Mouse (Mus musculus): ENCODE data around the gene Dis3l2.

Gene Dis3l2

GRCm38 (mm10) chr1:86703300-86703964 is at the start of gene Dis3l2:
Gene Dis3l2, plus strand, starts transcription at chr1:86703808.
- peak; percentile 78 for DNase-seq (ENCODE audit: low read depth)

- DNase-seq (ENCODE audit: low read depth), result no peak
Observed at GRCm38 (mm10) chr1:86657071-86657470, 46.5 kb upstream of the Dis3l2 start.

GRCm38 (mm10) chr1:86665091-86665490 is 38.5 kb upstream of the Dis3l2 start:
- DNase-seq (ENCODE audit: low read depth), result no peak

- DNase-seq (ENCODE audit: low read depth), result peak; percentile 21
Observed at GRCm38 (mm10) chr1:86669552-86670273, 33.9 kb upstream of the Dis3l2 start.

- no peak for DNase-seq (ENCODE audit: low read depth)
Observed at GRCm38 (mm10) chr1:86670279-86671038, 33.1 kb upstream of the Dis3l2 start, which contains the start of gene Nppc. Gene Nppc, minus strand, starts transcription at chr1:86670571.

DNA sequence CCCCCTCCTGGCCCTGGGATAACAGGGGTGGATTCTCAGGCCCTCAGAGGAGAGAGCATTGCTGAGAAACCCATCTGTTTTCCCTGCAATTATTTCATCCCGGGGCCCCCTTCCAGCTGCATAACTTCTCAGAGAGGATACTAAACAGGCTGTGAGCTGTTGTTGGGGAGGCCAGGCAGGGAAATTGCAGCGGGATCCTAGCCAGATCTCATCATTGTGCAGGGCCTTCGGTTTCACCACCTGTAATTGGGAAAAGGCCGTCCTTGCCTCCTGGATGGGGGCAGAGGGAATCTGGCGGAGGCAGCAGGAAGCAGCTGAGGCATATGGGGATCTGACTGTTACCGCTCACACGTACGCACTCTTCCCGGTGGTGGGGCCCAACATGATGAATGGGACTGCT is 29.2 kb upstream of the Dis3l2 start:
- DNase-seq (ENCODE audit: low read depth), result no peak

DNA sequence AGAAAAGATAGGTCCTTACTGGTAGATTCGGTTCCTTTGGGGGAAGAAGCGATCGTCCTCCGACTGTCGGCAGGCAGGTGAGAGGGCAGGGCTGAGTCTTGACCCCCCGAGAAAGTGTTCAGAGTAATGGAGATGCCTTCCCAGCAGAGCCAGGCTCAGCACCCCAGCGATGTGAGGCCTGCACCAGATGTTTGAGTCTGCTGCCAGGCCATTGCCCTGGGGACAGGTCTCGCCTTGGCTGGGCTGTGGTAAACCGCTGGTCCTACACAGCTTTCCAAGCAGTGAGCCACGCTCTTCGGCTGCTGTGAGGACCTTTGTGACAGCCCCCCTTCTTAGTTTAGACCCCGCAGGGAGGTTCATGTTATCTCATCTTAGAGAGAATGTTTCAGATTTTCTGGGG is 28.5 kb upstream of the Dis3l2 start:
- no peak for DNase-seq (ENCODE audit: low read depth)

DNA sequence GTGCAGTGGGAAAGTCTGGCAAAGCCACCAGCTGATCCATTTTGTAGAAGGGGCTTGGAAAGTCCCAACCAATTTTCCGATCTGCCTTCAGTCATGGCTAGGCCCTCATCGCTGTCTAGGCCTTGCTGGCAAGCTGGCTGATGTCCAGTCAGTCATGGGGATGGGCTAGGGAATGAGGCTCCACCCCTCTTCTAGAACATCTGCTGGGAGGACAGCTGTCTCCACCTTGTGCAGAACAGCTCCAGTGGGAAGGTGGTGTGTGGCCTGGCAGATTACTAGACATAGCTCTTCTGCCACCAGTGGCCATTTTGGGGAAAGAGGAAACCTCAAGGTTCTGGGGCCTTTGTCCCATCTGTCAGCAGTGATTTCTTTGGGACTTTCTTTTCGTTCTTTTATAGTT is 26.0 kb upstream of the Dis3l2 start:
- no peak for DNase-seq (ENCODE audit: low read depth)

DNA sequence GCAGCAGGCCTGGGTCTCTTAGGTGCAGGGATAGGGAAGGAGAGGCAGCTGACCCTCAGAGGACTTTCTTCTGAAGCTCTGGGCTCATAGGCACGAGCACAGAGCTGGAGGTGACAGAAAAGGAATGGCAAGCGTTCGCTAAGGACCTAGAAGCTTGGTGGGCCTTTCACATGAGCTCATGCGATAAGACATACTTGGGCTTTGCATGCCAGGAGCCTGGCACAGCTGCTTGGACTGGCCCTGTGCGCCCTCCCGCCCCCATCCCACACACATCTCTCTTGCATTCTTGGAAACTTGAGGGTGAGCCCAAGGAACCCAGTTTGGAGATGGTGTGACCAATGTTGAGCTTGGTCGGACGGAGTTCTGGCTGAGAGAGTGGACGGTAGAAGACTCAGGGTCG is 24.9 kb upstream of the Dis3l2 start:
- DNase-seq (ENCODE audit: low read depth), result no peak

- no peak for DNase-seq (ENCODE audit: low read depth)
Observed at GRCm38 (mm10) chr1:86687236-86687635, 16.4 kb upstream of the Dis3l2 start.

GRCm38 (mm10) chr1:86691027-86691426 is 12.6 kb upstream of the Dis3l2 start:
- no peak for DNase-seq (ENCODE audit: low read depth)

- DNase-seq (ENCODE audit: low read depth), result peak; percentile 17
Observed at GRCm38 (mm10) chr1:86696948-86697347, 6.7 kb upstream of the Dis3l2 start.

DNA sequence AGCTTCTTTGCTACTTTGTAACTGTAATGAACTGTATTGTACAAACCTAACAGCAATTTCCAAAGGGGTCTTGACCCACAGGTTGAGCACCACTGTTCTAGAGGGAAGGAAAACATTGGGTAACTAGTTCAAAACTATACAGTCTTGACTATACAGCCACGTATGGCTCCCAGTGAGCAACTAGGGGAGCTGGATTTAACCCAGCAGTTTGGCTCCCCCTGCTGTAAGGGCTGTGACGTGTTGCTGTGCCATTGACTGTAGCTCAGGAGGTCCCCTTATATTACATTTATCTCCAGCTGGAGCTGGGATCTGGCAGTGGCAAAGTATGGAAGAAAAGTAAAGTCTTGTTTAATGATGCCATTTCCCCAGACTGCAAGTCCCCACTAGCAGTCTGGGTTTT is 4.9 kb upstream of the Dis3l2 start:
- DNase-seq (ENCODE audit: low read depth), result peak; percentile 13

GRCm38 (mm10) chr1:86699346-86700136 is 4.1 kb upstream of the Dis3l2 start:
- no peak for DNase-seq (ENCODE audit: low read depth)

DNA sequence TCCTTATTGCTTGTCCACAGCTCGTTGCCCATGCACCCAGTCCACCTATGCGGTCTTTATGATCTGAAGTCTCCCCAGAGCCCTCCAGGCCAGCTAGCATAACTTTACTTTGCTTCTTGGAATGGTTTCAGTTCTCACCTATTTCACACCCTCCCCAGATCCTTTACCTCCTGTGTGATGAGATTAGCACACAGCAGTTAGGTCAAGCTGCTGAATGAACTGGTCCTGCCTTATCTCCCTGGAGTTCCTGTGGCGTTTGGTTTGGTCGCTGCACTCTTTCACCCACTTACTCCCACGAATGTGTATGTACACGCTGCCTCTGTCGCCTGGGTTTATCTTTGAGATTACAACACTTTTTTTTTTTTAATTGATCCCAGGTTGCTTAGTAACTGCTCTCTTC is 3.2 kb upstream of the Dis3l2 start:
- no peak for DNase-seq (ENCODE audit: low read depth)

DNA sequence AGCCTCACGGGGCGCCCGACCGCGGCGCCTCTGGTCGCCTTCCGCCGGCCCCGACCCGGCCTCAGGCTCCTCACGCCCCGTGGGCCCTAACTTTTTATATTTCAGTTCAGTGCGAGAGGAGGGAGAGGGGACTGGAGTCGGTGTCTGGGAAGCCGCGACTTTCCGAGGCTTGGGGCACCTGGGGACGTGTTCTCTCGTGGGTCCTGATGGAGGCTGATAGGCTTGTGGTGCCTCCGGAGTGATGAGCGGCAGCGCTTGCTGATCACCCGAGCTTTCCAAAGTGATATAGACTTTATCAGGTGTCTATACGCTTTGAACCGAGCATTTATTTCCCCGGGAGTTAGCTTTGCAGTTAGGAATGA is 338 bp downstream of the Dis3l2 start:
- no peak for DNase-seq (ENCODE audit: low read depth)

GRCm38 (mm10) chr1:86705461-86705860 is 1.9 kb downstream of the Dis3l2 start:
- DNase-seq (ENCODE audit: low read depth), result no peak

DNA sequence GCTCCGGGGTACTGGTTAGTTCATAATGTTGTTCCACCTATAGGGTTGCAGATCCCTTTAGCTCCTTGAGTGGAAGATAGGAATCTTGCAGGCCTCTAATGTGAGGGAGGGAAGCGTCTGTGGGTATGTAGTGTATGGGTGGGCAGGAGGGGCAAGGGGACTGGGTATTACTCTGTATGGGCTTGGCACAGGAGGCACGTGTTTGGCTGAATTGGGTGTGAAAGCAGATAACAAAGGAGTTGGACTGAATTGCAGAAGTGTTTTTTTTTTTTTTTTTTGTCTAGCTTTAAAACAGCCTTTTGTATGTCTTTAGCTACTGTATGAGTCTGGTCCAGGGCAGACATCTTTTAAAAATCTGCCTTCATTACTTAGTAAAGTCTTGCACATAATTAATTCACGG is 5.9 kb downstream of the Dis3l2 start:
- no peak for DNase-seq (ENCODE audit: low read depth)

GRCm38 (mm10) chr1:86712045-86712444 is 8.4 kb downstream of the Dis3l2 start:
- no peak for DNase-seq (ENCODE audit: low read depth)

DNA sequence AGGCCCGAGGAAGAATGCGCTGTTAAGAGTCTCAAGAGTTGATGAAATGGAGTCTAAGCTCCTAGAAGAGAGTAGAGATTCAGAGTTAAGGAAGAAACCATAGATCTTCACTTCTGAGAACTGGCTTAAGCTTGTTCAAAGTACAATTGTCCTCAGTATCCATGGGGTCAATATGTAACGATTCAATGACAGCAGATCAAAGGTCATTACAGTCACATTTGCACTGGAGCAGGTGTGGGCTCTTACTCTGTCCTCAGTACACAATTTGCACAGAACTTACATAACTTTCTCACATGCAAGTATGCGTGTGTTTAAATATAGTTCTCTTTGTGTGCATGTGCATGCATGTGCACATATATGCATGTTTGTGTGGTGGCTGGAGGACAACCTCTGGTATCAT is 9.4 kb downstream of the Dis3l2 start:
- DNase-seq (ENCODE audit: low read depth), result no peak

GRCm38 (mm10) chr1:86718190-86718589 is 14.6 kb downstream of the Dis3l2 start:
- DNase-seq (ENCODE audit: low read depth), result no peak

DNA sequence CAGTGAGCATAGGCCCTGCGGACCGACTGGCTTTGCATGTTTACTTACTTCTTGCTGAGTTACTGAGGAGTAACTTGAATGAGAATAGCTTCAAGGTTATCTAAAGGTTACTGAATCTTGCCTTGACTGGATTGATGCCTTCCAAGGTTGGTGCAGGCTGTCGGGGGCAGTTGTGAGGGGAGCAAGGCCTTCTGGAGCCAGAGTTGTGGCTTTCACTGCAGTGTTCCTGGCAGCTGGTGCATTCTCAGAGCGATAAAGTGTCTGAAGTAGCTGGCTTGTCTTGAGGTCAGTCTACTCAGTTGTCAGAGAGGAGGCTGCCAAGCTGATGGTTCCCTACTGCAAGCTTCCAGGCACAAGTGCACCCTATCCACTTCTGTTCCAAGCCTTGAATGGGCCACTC is 15.8 kb downstream of the Dis3l2 start:
- DNase-seq (ENCODE audit: low read depth), result no peak
